Mouse (Mus musculus) spleen, adult 18-20 months (tissue): ENCODE measurements around the gene Lonp2.
A peak's percentile ranks its signal among the peaks of the same experiment; 100 is the strongest.

Experiments
- DNase-seq, 2 experiments: peaks; one replicate each; pipeline ENCODE4 v3.0.0; 2022; ENCODE audit warnings: mixed read lengths in 2 of 2

Gene Lonp2

GRCm38 (mm10) chr8:86623911-86624731 is at the start of gene Lonp2:
Gene Lonp2, plus strand, starts transcription at chr8:86624043.
- DNase-seq, result peak; percentile 98 to 99

- no peak for DNase-seq
Measured at GRCm38 (mm10) chr8:86577547-86577946, 46.3 kb upstream of the Lonp2 start.

GRCm38 (mm10) chr8:86578076-86578475 is 45.8 kb upstream of the Lonp2 start:
- peak in 1 of 2 experiments; percentile 14 for DNase-seq

- DNase-seq, result no peak
Measured at GRCm38 (mm10) chr8:86578693-86579092, 45.1 kb upstream of the Lonp2 start.

GRCm38 (mm10) chr8:86580458-86580857 is 43.4 kb upstream of the Lonp2 start, which contains the start of gene Abcc12:
Gene Abcc12, minus strand, starts transcription at chr8:86580686.
- no peak for DNase-seq

GRCm38 (mm10) chr8:86581921-86582331 is 41.9 kb upstream of the Lonp2 start:
- DNase-seq, result no peak

- peak; percentile 39 to 73 for DNase-seq
Measured at GRCm38 (mm10) chr8:86585118-86585517, 38.7 kb upstream of the Lonp2 start.

- peak; percentile 42 to 55 for DNase-seq
Measured at GRCm38 (mm10) chr8:86585532-86585931, 38.3 kb upstream of the Lonp2 start.

- no peak for DNase-seq
Measured at GRCm38 (mm10) chr8:86586058-86586457, 37.8 kb upstream of the Lonp2 start.

GRCm38 (mm10) chr8:86586642-86587041 is 37.2 kb upstream of the Lonp2 start:
- peak in 1 of 2 experiments; percentile 5 for DNase-seq

- DNase-seq, result no peak
Measured at GRCm38 (mm10) chr8:86588338-86588737, 35.5 kb upstream of the Lonp2 start.

- no peak for DNase-seq
Measured at GRCm38 (mm10) chr8:86593099-86593498, 30.7 kb upstream of the Lonp2 start.

GRCm38 (mm10) chr8:86594159-86594796 is 29.6 kb upstream of the Lonp2 start:
- no peak for DNase-seq

- DNase-seq, result no peak
Measured at GRCm38 (mm10) chr8:86595671-86596070, 28.2 kb upstream of the Lonp2 start.

- no peak for DNase-seq
Measured at GRCm38 (mm10) chr8:86597681-86598080, 26.2 kb upstream of the Lonp2 start.

GRCm38 (mm10) chr8:86599299-86599698 is 24.5 kb upstream of the Lonp2 start:
- no peak for DNase-seq

- no peak for DNase-seq
Measured at GRCm38 (mm10) chr8:86600311-86600710, 23.5 kb upstream of the Lonp2 start.

GRCm38 (mm10) chr8:86603174-86603573 is 20.7 kb upstream of the Lonp2 start:
- no peak for DNase-seq

- DNase-seq, result no peak
Measured at GRCm38 (mm10) chr8:86604676-86605075, 19.2 kb upstream of the Lonp2 start.

- no peak for DNase-seq
Measured at GRCm38 (mm10) chr8:86613798-86614197, 10.0 kb upstream of the Lonp2 start.

- DNase-seq, result no peak
Measured at GRCm38 (mm10) chr8:86615095-86615769, 8.6 kb upstream of the Lonp2 start.

GRCm38 (mm10) chr8:86617759-86618387 is 6.0 kb upstream of the Lonp2 start:
- no peak for DNase-seq

- no peak for DNase-seq
Measured at GRCm38 (mm10) chr8:86623551-86623910, 312 bp upstream of the Lonp2 start.
